Mouse (Mus musculus) common myeloid progenitor, adult 5-6 weeks (primary cell): ENCODE measurements at regions not wholly inside any gene's neighbourhood (a gene's known extent, or its start where the extent isn't known, plus 50 kb on each side); places are given as distances from the start of the nearest gene placed in this dataset.
"Not testable (repeated sequence)": the region's sequence is repeated elsewhere in the genome, so short reads cannot be mapped to it uniquely, and the experiment has no call there.

Experiments used
- ATAC-seq: replicated peaks from 2 replicates; pipeline ENCODE4 v1.8.0; 2016; ENCODE audit warnings: low read depth, mild to moderate bottlenecking, moderate TSS enrichment, inconsistent platforms; ENCODE audit not compliant: poor library complexity, severe bottlenecking

GRCm38 (mm10) chr10:117568138-117568387 is 61.2 kb upstream of the Cpm start:
- no peak for ATAC-seq

- ATAC-seq = no peak
Observed at GRCm38 (mm10) chr10:117567379-117568137, 61.7 kb upstream of the Cpm start.

DNA sequence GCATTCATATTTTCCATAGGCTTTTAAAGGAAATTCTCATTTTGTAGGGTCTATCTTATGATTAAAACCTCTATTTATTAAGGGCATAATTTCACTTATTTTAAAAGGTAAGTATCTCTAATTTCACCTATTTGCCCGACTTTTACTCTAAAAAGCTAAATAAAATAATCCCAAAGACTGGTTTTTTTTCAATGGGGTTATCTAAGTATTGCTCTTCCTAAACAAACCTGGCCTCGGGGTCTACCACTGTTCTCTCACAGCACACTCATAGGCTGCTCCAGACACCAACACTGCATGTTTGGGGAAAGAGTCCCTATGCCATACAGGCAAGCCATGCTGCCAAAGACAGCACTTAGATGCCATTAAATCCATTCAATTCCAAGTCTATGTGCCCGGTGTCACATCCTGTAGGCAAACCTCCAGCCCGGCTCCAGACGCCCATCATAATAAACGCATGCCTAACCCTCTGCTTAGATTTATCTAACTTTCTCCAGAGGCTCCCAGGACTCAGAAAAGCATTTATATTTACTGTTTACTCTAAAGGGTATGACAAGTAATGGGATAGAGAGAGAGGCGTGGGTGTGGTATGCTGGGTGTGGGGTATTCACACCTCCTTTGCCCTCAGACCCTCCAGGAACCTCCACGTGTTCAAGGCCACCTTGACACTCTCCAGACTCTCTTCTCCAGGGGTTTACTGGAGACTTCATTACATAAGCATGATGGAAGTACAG is 62.5 kb upstream of the Cpm start:
- no peak for ATAC-seq

- no peak for ATAC-seq
Observed at GRCm38 (mm10) chr10:117566204-117566603, 63.1 kb upstream of the Cpm start.

- ATAC-seq = no peak
Observed at GRCm38 (mm10) chr10:117565529-117566086, 63.7 kb upstream of the Cpm start.

DNA sequence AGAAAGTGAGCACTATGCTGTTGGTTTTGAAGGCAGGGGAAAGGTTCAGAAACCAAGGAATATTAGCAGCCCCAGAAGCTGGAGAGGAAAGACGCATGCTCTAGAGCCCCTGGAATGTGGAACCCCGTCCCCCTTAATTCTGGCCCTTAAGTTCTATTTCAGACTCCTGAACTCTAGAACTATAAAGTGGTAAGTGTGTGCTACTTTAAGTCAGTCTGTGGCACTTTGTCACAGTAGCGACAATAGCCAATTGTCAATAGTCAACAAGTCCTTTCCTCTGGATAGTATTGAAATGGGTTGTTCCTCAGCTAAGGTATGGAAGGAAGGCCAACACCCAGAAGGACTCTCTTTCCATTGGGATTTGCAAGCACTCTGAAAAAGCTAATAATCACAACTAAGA is 64.2 kb upstream of the Cpm start:
- ATAC-seq = no peak

DNA sequence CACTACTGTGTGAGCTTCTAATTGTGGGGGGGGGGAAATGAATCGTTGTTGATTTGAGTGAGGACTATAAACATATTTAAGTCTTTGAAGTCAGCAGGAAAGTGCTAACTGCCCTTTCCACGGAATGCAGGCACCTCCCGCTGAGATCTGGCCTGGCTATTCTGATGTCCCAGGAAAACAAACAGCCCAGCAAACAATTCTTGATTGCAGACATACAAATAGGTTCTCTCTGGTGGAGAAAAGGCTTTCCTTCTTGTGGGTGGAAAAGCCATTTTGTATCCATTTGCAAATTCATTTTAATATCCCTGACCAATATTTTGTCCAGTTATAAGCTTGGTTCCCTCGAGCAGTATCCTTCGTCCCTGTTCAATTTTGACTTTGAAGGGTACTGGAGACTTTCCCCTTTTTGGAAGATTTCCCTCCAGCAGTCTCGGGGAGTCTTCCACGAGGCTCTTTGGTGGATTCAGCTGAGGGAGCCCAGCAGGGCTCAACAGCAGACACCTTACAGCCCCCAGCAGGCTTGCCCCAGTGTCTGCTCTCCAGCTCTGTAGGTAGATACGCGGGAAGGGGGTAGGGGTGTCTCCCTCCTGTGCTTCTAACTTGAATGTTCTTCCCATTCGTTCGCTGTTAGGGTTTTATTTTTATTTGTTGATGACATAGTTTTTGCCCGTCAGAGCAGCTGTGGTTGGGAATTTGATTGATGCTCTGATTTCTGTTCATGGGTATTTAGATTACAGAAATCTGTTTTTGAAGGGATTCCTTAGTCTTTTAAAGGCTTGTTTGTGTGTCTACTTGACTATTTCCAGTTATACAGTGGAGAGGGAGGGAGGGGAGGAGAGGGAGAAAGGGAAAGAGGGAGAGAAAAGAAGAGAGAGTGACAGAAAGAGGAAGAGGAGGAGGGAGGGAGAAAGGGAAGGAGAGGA is 64.9 kb upstream of the Cpm start:
- ATAC-seq = no peak

- ATAC-seq = no peak
Observed at GRCm38 (mm10) chr10:117563429-117564117, 65.7 kb upstream of the Cpm start.

DNA sequence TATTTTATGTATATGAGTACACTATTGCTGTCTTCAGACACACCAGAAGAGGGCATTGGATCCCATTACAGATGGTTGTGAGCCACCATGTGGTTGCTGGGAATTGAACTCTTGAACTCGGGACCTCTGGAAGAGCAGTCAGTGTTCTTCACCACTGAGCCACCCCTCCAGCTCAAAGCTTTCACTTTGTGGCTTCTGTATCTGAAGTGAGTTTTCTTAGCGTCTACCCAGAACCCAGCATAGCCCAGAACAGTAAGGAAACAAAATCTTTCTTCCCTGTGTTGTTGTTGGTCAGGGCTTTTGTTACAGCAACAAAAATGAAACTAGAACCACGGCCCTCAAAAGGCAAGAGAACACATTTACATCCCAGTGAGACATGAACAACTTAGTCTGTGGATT is 66.5 kb upstream of the Cpm start:
- not testable (repeated sequence) for ATAC-seq

GRCm38 (mm10) chr10:117561909-117562849 is 67.1 kb upstream of the Cpm start:
- no peak for ATAC-seq

GRCm38 (mm10) chr10:117561279-117561820 is 68.0 kb upstream of the Cpm start:
- ATAC-seq = no peak

DNA sequence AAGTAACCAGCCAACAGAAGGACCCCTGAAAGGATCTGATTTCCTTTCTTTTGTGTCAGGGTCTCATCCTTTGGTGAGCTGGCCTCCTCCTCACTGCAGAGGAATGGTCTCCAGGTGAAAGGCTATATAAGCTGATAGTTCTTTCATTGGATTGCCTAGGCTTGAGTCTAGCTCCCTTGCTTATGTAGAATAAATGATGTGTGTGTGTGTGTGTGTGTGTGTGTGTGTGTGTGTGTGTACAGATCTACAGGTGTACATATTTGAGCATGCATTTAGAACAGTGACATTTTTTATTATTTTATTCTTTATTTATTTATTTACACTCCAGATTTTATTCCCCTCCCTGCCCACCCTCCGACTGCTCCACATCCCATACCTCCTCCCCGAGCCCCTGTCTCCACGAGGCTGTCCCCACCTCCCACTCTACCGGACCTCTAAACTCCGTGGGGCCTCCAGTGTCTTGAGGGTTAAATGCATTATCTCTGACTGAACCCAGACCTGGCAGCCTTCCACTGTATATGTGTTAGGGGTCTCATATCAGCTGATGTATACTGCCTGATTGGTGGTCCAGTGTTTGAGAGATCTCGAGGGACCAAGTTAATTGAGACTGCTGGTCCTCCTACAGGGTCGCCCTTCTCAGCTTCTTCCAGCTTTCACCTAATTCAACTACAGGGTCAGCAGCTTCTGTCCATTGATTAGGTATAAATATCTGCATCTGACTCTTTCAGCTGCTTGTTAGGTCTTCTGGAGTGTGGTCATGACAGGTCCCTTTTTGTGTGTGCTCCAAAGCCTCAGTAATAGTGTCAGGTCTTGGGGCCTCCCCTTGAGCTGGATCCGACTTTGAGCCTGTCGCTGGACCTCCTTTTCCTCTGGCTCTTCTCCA is 68.7 kb upstream of the Cpm start:
- no peak for ATAC-seq

- ATAC-seq = no peak
Observed at GRCm38 (mm10) chr10:117559615-117560395, 69.5 kb upstream of the Cpm start.

GRCm38 (mm10) chr10:117558891-117559614 is 70.2 kb upstream of the Cpm start:
- no peak for ATAC-seq

DNA sequence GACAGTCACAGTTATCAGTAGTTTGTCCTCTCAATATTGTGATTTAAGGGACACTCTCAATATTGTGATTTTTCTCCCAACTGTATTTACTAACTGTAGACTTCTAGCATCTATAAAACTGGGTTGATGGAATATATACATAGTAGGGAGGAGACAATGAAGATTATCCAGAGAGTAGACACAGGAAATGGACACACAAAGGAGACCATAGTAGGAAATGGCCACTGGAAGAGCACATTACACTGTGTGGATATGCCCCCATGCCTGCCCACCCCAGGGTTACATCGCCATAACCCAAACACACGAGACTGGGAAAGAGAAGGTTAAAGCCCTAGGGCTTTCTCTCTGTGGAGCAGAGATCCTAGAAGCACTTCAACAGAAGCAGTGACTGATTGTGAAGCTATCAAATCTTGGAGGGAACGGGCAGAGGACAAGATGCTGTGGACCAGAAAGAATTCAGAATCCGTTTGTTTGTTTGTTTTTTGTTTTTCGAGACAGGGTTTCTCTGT is 71.0 kb upstream of the Cpm start:
- no peak for ATAC-seq

GRCm38 (mm10) chr10:117557666-117558065 is 71.6 kb upstream of the Cpm start:
- no peak for ATAC-seq
